Mouse (Mus musculus) olfactory bulb, adult 2 months (tissue): ENCODE measurements around the gene Elk3. TPM values are rescaled to one million over a fixed set of nuclear protein-coding genes. Genes with fewer than 3 reads are reported as not detected.

ENCODE experiments used
- H3K27ac ChIP-seq: fragments of 200-500 bp; 2 replicates; pipeline ENCODE4 v1.5.1; 2012; ENCODE audit warnings: low read depth, low read length; ENCODE audit not compliant: insufficient read depth
- H3K4me1 ChIP-seq: fragments of 200-500 bp; 2 replicates; pipeline ENCODE4 v1.6.1; 2012; ENCODE audit warnings: low read length; ENCODE audit not compliant: control insufficient read depth, insufficient read depth
- H3K4me3 ChIP-seq: fragments of 200-500 bp; 2 replicates; pipeline ENCODE4 v1.5.1; 2012; ENCODE audit warnings: mild to moderate bottlenecking, low read depth, low read length, moderate library complexity; ENCODE audit not compliant: insufficient read depth
- CTCF ChIP-seq: fragments of 200-500 bp; IDR thresholded peaks from 2 replicates; pipeline ENCODE4 v1.5.1; 2012; ENCODE audit warnings: low read depth, mild to moderate bottlenecking, low read length, moderate library complexity; ENCODE audit not compliant: insufficient read depth
- POLR2A ChIP-seq: fragments of 200-500 bp; IDR thresholded peaks from 2 replicates; pipeline ENCODE4 v1.6.1; 2012; ENCODE audit warnings: mild to moderate bottlenecking, low read depth, low read length, moderate library complexity; ENCODE audit not compliant: insufficient read depth
- WGBS: fragments of 180-500 bp; shearing (Covaris S2); methylation state at CpG from one replicate; pipeline ENCODE4 v1.1.7; 2018; 5-methylcytosine and 5-hydroxymethylcytosine counted together
- polyA plus RNA-seq: library from polyadenylated mRNA; stranded (reverse); fragments of >200 nt; gene quantifications from 2 replicates; pipeline ENCODE4 v1.2.4, GENCODE M21; 2012; ENCODE audit warnings: low replicate concordance; ENCODE audit not compliant: missing spikeins, insufficient read depth, insufficient read length

Gene Elk3
- polyA plus RNA-seq, 1 experiment, result not detected

DNA sequence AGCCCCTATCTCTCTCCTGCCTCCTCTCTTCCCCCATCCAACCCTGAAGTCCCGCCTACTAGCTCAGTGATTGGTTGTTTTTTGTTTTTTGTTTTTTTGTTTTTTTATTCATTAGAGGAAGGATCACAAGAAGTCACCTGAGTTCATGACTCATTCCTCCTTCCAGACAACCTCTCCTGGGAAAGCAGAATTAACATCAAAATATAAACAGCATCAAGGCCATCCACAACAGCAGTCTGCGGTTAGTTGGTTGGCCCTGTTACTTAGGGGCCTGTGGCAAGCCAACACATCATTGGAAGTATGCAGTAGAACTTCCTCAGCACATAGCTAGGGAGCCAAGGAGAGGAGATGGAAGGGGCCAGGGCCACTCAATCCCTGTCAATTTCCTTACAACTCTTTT, 12.7 kb upstream of the Elk3 start:
- Histone ChIP-seq H3K4me1 (no peaks in the 10 kb centered on the region), H3K27ac (no peak overlapping the region), H3K4me3 (no peak overlapping the region)
- TF ChIP-seq CTCF (no peak), POLR2A (no peak)
- WGBS, result 97% methylated on average over 2 of the region's 2 CpGs

DNA sequence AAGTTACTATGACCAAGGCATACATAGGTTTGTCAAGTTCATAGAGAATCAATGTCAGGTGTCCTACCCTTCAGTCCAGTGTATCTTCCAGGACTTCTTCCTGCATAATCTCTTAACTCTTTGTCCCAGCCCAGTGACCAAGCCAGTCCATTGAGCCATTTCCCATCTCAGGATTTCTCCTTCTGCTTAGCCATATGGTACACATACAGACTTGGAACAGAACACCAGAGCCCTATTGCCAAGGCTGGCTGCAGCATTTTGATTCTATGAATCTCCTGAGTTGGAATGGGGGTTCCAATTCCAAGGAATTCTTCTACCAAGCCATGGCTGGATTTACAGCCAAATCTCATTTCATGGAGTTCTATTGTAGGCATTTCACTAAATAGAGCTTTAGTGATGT, 10.8 kb upstream of the Elk3 start:
- Histone ChIP-seq H3K4me1 (no peaks in the 10 kb centered on the region), H3K4me3 (no peak overlapping the region), H3K27ac (no peak overlapping the region)
- TF ChIP-seq CTCF (no peak), POLR2A (no peak)

DNA sequence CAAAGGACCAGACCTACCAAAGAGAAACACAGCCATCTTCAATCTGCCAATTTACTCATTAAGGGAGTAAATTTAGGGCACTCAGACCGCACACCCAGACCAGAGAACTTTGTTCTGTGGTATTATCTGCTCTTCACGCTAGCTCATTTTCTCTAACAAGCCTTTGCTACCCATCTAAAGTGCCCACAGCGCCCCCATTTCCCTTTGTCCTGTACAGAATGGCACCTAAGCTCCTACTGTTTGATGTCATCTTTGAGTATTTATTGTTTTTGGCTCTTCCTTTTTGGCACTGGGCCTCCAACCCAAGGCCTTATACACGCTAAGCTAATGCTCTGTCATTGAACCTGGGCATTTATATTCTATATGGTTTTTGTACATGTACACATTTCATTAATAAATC, 9.2 kb upstream of the Elk3 start:
- Histone ChIP-seq H3K27ac (no peak overlapping the region), H3K4me3 (no peak overlapping the region), H3K4me1 (no peaks in the 10 kb centered on the region)
- WGBS, result 76% methylated on average over 4 of the region's 4 CpGs
- TF ChIP-seq POLR2A, result no peak
- TF ChIP-seq CTCF, result no peak

GRCm38 (mm10) chr10:93319526-93320063, 8.7 kb upstream of the Elk3 start:
- TF ChIP-seq POLR2A, result no peak
- no peak for TF ChIP-seq CTCF

GRCm38 (mm10) chr10:93316909-93317308, 6.0 kb upstream of the Elk3 start:
- Histone ChIP-seq H3K4me1 (no peaks in the 10 kb centered on the region), H3K4me3 (no peak overlapping the region), H3K27ac (no peak overlapping the region)
- TF ChIP-seq CTCF (no peak), POLR2A (no peak)
- WGBS, result 71% methylated on average over 6 of the region's 6 CpGs

More at GRCm38 (mm10) chr10:93319526-93320063, 8.7 kb upstream of the Elk3 start:
- WGBS, result 90% methylated on average over 7 of the region's 7 CpGs
- no peak overlapping the region for H3K4me3 ChIP-seq
- no peak overlapping the region for H3K27ac ChIP-seq
- H3K4me1 ChIP-seq, result no peaks in the 10 kb centered on the region

DNA sequence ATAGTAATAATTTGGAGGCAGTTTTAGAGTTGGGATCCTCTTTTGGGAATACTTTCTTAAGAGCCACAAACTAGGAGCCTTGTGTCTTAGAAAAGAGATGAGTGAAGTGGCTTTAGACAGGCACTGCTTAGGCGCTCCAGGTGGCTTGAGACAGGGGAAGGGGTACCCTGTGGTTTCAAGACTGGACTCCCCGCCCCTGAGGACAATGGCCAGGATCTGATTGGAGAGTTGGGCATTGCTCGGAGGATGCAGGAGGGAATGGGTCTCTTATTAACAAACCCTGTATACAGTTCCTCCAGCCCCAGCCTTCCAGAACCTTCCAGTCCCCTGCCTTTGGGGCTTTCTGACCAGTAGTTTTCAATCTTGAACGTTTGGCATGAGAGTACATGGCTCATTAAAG, 641 bp upstream of the Elk3 start:
- TF ChIP-seq POLR2A (no peak), CTCF (no peak)
- Histone ChIP-seq H3K4me3 (no peak overlapping the region), H3K4me1 (peaks cover 7% of the 10 kb centered on the region), H3K27ac (no peak overlapping the region)
- 45% methylated on average over 4 of the region's 4 CpGs for WGBS

GRCm38 (mm10) chr10:93309934-93310621, 857 bp downstream of the Elk3 start:
- TF ChIP-seq CTCF (no peak), POLR2A (no peak)
- H3K4me3 ChIP-seq, result peak overlapping the region; percentile 83
- peak overlapping the region; percentile 77 for H3K27ac ChIP-seq
- H3K4me1 ChIP-seq, result peaks cover 7% of the 10 kb centered on the region
- under 1% methylated on average over 43 of the region's 43 CpGs for WGBS

GRCm38 (mm10) chr10:93309131-93309933, 1.6 kb downstream of the Elk3 start:
- TF ChIP-seq CTCF (no peak), POLR2A (no peak)
- peak overlapping the region; percentile 83 for H3K4me3 ChIP-seq
- H3K4me1 ChIP-seq, result peaks cover 7% of the 10 kb centered on the region
- H3K27ac ChIP-seq, result no peak overlapping the region
- under 1% methylated on average over 23 of the region's 23 CpGs for WGBS

DNA sequence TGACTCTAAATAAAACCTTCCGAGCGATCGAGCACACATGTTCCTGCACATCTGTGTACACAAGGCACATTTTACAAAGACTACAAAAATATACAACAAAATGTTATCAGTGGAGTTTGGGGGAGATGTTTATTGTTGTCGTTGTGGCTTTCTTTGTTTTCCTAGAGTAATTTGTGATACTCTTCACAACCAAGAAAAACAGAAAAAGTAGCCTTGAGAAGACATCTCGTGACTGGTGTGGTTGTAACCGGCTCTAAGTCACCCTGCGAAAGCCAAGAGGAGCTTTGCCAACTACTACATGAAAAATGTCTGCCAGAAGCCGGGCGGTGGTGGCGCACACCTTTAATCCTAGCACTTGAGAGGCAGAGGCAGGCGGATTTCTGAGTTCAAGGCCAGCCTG, 4.6 kb downstream of the Elk3 start:
- Histone ChIP-seq H3K4me1 (peaks cover 7% of the 10 kb centered on the region), H3K4me3 (no peak overlapping the region), H3K27ac (no peak overlapping the region)
- WGBS, result 85% methylated on average over 11 of the region's 11 CpGs
- TF ChIP-seq CTCF (no peak), POLR2A (no peak)

GRCm38 (mm10) chr10:93305946-93306345, 5.0 kb downstream of the Elk3 start:
- Histone ChIP-seq H3K4me3 (no peak overlapping the region), H3K4me1 (peaks cover 4% of the 10 kb centered on the region), H3K27ac (no peak overlapping the region)
- 70% methylated on average over 6 of the region's 6 CpGs for WGBS
- no peak for TF ChIP-seq CTCF
- no peak for TF ChIP-seq POLR2A
